Mouse (Mus musculus): ENCODE measurements around the gene Pcx. TPM values are rescaled to one million over a fixed set of nuclear protein-coding genes. Genes with fewer than 3 reads are reported as not detected.

The Pcx gene
- polyA plus RNA-seq, 1 experiment: 41.9 TPM

GRCm38 (mm10) chr19:4603801-4604723, 93.8 kb downstream of the Pcx start:
- TF ChIP-seq CTCF (IDR thresholded peaks at IDR 0.05; ENCODE audit: borderline replicate concordance, control insufficient read depth, extremely low read depth, insufficient read depth, low read length, poor library complexity) (peak; percentile 38; the same call in 1 of the 2 replicates), POLR2A (IDR thresholded peaks at IDR 0.05; ENCODE audit: control insufficient read depth, extremely low read depth, insufficient read depth, low read length, poor library complexity) (no peak)
- no peaks in the 10 kb centered on the region for H3K27me3 ChIP-seq (ENCODE audit: control insufficient read depth, insufficient read depth, low read length)
- H3K4me3 ChIP-seq (ENCODE audit: control insufficient read depth, insufficient read depth, low read length): no peak overlapping the region
- no peak overlapping the region for H3K27ac ChIP-seq (ENCODE audit: control insufficient read depth, insufficient read depth, low read length)
- H3K4me1 ChIP-seq (replicated peaks; ENCODE audit: control insufficient read depth, insufficient read depth, low read length): no peaks in the 10 kb centered on the region
- 40% methylated on average over 24 of the region's 24 CpGs for WGBS
- H3K36me3 ChIP-seq (ENCODE audit: control insufficient read depth, insufficient read depth, low read length): no peaks in the 10 kb centered on the region
- peak; percentile 53 for DNase-seq

- DNase-seq: no peak
- no peak overlapping the region for H3K27ac ChIP-seq (ENCODE audit: control insufficient read depth, insufficient read depth, low read length)
- WGBS: 97% methylated on average over 4 of the region's 4 CpGs
- H3K4me1 ChIP-seq (replicated peaks; ENCODE audit: control insufficient read depth, insufficient read depth, low read length): no peaks in the 10 kb centered on the region
- H3K27me3 ChIP-seq (ENCODE audit: control insufficient read depth, insufficient read depth, low read length): no peaks in the 10 kb centered on the region
- TF ChIP-seq POLR2A (IDR thresholded peaks at IDR 0.05; ENCODE audit: control insufficient read depth, extremely low read depth, insufficient read depth, low read length, poor library complexity): no peak
- no peak for TF ChIP-seq CTCF (IDR thresholded peaks at IDR 0.05; ENCODE audit: borderline replicate concordance, control insufficient read depth, extremely low read depth, insufficient read depth, low read length, poor library complexity)
- H3K4me3 ChIP-seq (ENCODE audit: control insufficient read depth, insufficient read depth, low read length): no peak overlapping the region
- no peaks in the 10 kb centered on the region for H3K36me3 ChIP-seq (ENCODE audit: control insufficient read depth, insufficient read depth, low read length)
These were observed 95.4 kb downstream of the Pcx start for GRCm38 (mm10) chr19:4605654-4606053.

GRCm38 (mm10) chr19:4607406-4607805, 97.1 kb downstream of the Pcx start:
- WGBS: 95% methylated on average over 12 of the region's 12 CpGs
- no peaks in the 10 kb centered on the region for H3K36me3 ChIP-seq (ENCODE audit: control insufficient read depth, insufficient read depth, low read length)
- TF ChIP-seq CTCF (IDR thresholded peaks at IDR 0.05; ENCODE audit: borderline replicate concordance, control insufficient read depth, extremely low read depth, insufficient read depth, low read length, poor library complexity) (no peak), POLR2A (IDR thresholded peaks at IDR 0.05; ENCODE audit: control insufficient read depth, extremely low read depth, insufficient read depth, low read length, poor library complexity) (no peak)
- no peak overlapping the region for H3K4me3 ChIP-seq (ENCODE audit: control insufficient read depth, insufficient read depth, low read length)
- DNase-seq: no peak
- H3K4me1 ChIP-seq (replicated peaks; ENCODE audit: control insufficient read depth, insufficient read depth, low read length): no peaks in the 10 kb centered on the region
- H3K27me3 ChIP-seq (ENCODE audit: control insufficient read depth, insufficient read depth, low read length): no peaks in the 10 kb centered on the region
- H3K27ac ChIP-seq (ENCODE audit: control insufficient read depth, insufficient read depth, low read length): no peak overlapping the region

- 84% methylated on average over 4 of the region's 4 CpGs for WGBS
- H3K4me1 ChIP-seq (replicated peaks; ENCODE audit: control insufficient read depth, insufficient read depth, low read length): no peaks in the 10 kb centered on the region
- H3K4me3 ChIP-seq (ENCODE audit: control insufficient read depth, insufficient read depth, low read length): no peak overlapping the region
- DNase-seq: no peak
- no peaks in the 10 kb centered on the region for H3K36me3 ChIP-seq (ENCODE audit: control insufficient read depth, insufficient read depth, low read length)
- H3K27me3 ChIP-seq (ENCODE audit: control insufficient read depth, insufficient read depth, low read length): no peaks in the 10 kb centered on the region
- TF ChIP-seq CTCF (IDR thresholded peaks at IDR 0.05; ENCODE audit: borderline replicate concordance, control insufficient read depth, extremely low read depth, insufficient read depth, low read length, poor library complexity): no peak
- no peak for TF ChIP-seq POLR2A (IDR thresholded peaks at IDR 0.05; ENCODE audit: control insufficient read depth, extremely low read depth, insufficient read depth, low read length, poor library complexity)
- no peak overlapping the region for H3K27ac ChIP-seq (ENCODE audit: control insufficient read depth, insufficient read depth, low read length)
These were observed 98.2 kb downstream of the Pcx start for GRCm38 (mm10) chr19:4608511-4608910.

GRCm38 (mm10) chr19:4610109-4610508, 99.8 kb downstream of the Pcx start:
- TF ChIP-seq CTCF (IDR thresholded peaks at IDR 0.05; ENCODE audit: borderline replicate concordance, control insufficient read depth, extremely low read depth, insufficient read depth, low read length, poor library complexity) (no peak), POLR2A (IDR thresholded peaks at IDR 0.05; ENCODE audit: control insufficient read depth, extremely low read depth, insufficient read depth, low read length, poor library complexity) (no peak)
- 62% methylated on average over 4 of the region's 4 CpGs for WGBS
- H3K4me3 ChIP-seq (ENCODE audit: control insufficient read depth, insufficient read depth, low read length): no peak overlapping the region
- peaks cover 5% of the 10 kb centered on the region for H3K4me1 ChIP-seq (replicated peaks; ENCODE audit: control insufficient read depth, insufficient read depth, low read length)
- H3K27me3 ChIP-seq (ENCODE audit: control insufficient read depth, insufficient read depth, low read length): no peaks in the 10 kb centered on the region
- H3K27ac ChIP-seq (ENCODE audit: control insufficient read depth, insufficient read depth, low read length): no peak overlapping the region
- no peak for DNase-seq
- no peaks in the 10 kb centered on the region for H3K36me3 ChIP-seq (ENCODE audit: control insufficient read depth, insufficient read depth, low read length)

GRCm38 (mm10) chr19:4612181-4612961, 102.1 kb downstream of the Pcx start:
- no peak for TF ChIP-seq CTCF (IDR thresholded peaks at IDR 0.05; ENCODE audit: borderline replicate concordance, control insufficient read depth, extremely low read depth, insufficient read depth, low read length, poor library complexity)
- TF ChIP-seq POLR2A (IDR thresholded peaks at IDR 0.05; ENCODE audit: control insufficient read depth, extremely low read depth, insufficient read depth, low read length, poor library complexity): no peak
- Histone ChIP-seq H3K4me3 (ENCODE audit: control insufficient read depth, insufficient read depth, low read length) (no peak overlapping the region), H3K27me3 (ENCODE audit: control insufficient read depth, insufficient read depth, low read length) (no peaks in the 10 kb centered on the region), H3K27ac (ENCODE audit: control insufficient read depth, insufficient read depth, low read length) (no peak overlapping the region), H3K4me1 (replicated peaks; ENCODE audit: control insufficient read depth, insufficient read depth, low read length) (peaks cover 9% of the 10 kb centered on the region), H3K36me3 (ENCODE audit: control insufficient read depth, insufficient read depth, low read length) (no peaks in the 10 kb centered on the region)
- DNase-seq: no peak
- 96% methylated on average over 19 of the region's 19 CpGs for WGBS

Measured in thymus, adult 2 months (tissue).